Mouse (Mus musculus): ENCODE measurements around the gene Plppr1.

DNA sequence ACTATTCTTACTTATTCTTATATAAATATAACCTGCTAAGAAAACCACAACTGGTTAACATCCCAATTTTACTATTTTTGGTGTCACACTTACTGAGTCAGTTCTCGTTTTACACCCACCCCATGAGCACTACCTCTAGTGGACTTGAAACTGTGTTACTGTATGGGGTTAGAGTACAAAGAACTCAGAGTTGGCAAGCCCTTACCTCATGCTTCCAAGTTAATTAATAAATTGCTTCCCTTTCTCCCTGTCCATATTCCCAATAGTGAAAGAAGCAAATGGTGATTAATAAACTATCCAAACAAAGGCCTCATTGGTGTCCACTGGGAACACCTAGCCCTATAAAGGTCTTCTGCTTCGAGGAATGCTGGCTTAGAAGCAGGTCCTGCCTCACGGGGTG, 107.3 kb downstream of the Plppr1 start:
- TF ChIP-seq CTCF (IDR thresholded peaks at IDR 0.05; ENCODE audit: control insufficient read depth, insufficient read depth, insufficient read length): no peak
- TF ChIP-seq MAX (IDR thresholded peaks at IDR 0.05): no peak
